Mouse (Mus musculus) kidney, adult 11 months (tissue): ENCODE measurements around the gene Togaram2.
"Not testable (repeated sequence)": the region's sequence is repeated elsewhere in the genome, so short reads cannot be mapped to it uniquely, and the experiment has no call there.

ENCODE experiments used
- DNase-seq: peaks from one replicate; pipeline ENCODE4 v3.0.0; 2022

Gene Togaram2

GRCm38 (mm10) chr17:71742156-71742555 is 69.1 kb downstream of the Togaram2 start:
- no peak for DNase-seq

GRCm38 (mm10) chr17:71742935-71743334 is 69.9 kb downstream of the Togaram2 start:
- no peak for DNase-seq

DNA sequence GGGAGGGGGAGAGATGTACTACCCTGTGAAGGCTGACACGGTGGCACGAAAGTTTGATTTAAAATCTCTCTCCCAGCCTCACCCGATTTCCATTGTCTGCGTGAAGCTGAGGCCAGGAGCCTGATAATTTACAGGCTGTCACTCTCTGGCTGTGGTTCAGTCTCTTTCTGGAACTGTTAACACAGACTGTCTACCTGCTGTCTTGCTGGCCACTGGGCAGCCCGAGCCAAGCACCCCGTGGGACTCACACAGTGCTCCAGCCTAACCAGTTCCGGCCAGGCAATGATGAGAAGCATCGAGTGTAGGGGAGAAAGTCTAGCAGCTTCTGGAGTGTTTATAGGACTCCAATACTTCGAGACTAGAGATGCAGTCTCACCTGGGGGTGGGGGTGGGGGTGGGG is 73.1 kb downstream of the Togaram2 start:
- DNase-seq, result no peak

DNA sequence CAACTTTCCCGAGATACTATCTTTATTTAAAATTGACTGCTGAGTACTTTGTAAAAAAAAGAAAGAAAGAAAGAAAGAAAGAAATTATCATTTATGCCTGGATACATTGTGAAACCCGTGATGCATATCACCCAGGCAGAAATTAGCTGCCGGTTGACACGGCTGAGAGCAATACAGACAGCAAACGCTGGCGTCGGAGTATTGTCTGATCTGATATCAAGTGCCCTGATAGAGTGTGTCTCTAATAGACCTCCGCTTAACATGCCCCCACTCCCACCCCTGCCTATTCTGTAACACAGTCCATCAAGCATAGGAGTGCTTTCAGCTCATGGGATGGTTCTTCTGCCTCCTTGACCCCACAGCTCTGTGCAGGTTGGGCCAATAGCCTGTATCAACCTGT is 74.5 kb downstream of the Togaram2 start:
- DNase-seq, result no peak

GRCm38 (mm10) chr17:71749616-71750168 is 76.6 kb downstream of the Togaram2 start:
- DNase-seq, result no peak

DNA sequence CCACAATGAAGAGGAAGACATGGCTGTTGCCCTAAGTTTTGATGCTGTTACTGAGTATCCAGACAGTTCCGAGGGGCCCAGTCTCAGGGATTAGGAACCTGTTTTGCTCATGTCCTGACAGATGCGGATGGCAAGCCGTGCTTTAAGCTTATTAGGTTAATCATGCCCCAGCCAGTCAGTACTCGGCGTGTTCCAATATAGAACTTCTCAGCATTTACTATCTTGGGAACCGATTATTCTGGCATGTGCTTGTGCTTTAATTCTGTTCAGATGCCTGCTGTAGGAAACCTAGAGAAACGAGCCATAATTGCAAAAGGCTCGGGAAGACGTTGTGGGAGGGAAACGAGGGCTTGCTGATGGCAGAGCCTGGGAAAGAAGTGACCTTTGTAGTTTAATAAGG is 79.8 kb downstream of the Togaram2 start, which contains the start of gene Pcare:
Gene Pcare (minus strand): TSS at position 64 of the 400 bp plus-strand sequence.
- no peak for DNase-seq

DNA sequence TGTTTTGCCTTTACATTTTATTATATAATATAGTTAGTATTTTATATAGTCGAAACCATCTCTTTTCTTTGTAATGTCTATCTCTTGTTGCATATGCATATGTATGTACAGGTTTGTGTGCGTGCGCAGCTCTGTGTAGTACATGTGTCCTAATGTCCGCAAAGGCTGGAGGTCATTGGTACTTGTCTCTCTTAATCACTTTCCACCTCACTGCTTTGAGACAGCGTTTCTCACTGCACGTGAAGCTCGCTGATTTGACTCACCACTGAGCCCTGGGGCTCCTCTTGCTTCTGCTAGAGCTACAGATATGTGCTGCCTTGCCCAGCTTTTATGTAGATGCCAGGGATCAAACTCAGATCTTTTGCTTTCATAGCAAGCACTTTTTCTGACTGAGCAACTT is 87.5 kb downstream of the Togaram2 start:
- no peak for DNase-seq

DNA sequence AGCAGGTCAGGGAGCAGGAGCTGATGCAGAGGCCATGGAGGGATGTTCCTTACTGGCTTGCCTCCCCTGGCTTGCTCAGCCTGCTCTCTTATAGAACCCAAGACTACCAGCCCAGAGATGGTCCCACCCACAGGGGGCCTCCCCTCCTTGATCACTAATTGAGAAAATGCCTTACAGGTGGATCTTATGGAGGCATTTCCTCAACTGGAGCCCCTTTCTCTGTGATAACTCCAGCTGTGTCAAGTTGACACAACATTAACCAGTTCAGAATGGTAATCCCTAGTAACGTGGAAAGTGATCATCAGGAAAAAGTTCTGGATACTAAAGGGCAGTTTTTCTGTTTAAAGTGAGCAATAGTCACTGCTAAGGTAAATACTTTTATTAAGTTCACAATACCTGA is 95.1 kb downstream of the Togaram2 start, which contains the start of gene Clip4:
Gene Clip4 (plus strand): TSS at position 301 of the 400 bp plus-strand sequence.
- DNase-seq, result not testable (repeated sequence)

- DNase-seq, result no peak
Measured at GRCm38 (mm10) chr17:71769564-71769963, 96.5 kb downstream of the Togaram2 start.

- DNase-seq, result no peak
Measured at GRCm38 (mm10) chr17:71770696-71771095, 97.6 kb downstream of the Togaram2 start.

- no peak for DNase-seq
Measured at GRCm38 (mm10) chr17:71774173-71774572, 101.1 kb downstream of the Togaram2 start.

DNA sequence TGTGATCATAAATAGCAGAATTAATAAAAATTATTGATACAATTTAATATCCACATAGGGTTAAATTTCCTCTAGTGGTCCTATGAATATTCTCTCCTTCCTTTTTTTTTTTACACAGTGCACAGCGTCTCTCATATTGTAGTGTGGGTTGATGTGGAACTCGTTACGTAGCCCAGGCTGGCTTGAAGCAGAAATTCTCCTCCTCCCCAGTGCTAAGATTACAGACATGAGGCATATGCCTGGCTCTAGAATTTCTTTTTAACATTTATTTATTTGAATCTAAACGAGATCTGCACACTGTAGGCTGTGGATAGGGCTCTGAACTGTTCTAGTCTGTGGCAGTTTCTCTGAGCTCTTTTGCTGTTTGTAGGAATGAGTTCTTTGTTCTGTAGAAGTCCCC is 102.2 kb downstream of the Togaram2 start:
- DNase-seq, result no peak

DNA sequence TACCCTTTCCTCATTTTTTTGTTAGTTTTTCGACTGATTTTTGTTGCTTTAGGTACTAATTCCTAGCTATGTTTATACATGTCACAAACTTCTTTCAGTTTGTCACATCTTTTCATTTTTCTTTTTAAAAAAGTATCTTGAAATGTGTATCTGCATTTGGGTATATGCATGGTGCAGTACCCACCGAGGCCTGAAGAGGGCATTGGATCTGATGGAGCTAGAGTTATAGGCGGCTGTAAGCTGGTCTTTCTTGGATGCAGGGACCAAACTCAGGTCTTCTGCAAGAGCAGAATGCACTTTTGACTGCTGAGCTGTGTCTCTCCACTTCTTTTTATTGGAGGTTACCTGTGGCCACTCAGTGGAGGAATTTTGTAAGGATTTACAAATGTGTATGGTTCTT is 105.6 kb downstream of the Togaram2 start:
- no peak for DNase-seq
